Mouse (Mus musculus): ENCODE measurements around the gene Gng10. TPM values are rescaled to one million over a fixed set of nuclear protein-coding genes. Genes with fewer than 3 reads are reported as not detected.

Gene Gng10
- polyA plus RNA-seq (2015; fragmentation: Nextera tagmentation; extraction: Ambion mirVana): 38.4 TPM in 2 replicates

DNA sequence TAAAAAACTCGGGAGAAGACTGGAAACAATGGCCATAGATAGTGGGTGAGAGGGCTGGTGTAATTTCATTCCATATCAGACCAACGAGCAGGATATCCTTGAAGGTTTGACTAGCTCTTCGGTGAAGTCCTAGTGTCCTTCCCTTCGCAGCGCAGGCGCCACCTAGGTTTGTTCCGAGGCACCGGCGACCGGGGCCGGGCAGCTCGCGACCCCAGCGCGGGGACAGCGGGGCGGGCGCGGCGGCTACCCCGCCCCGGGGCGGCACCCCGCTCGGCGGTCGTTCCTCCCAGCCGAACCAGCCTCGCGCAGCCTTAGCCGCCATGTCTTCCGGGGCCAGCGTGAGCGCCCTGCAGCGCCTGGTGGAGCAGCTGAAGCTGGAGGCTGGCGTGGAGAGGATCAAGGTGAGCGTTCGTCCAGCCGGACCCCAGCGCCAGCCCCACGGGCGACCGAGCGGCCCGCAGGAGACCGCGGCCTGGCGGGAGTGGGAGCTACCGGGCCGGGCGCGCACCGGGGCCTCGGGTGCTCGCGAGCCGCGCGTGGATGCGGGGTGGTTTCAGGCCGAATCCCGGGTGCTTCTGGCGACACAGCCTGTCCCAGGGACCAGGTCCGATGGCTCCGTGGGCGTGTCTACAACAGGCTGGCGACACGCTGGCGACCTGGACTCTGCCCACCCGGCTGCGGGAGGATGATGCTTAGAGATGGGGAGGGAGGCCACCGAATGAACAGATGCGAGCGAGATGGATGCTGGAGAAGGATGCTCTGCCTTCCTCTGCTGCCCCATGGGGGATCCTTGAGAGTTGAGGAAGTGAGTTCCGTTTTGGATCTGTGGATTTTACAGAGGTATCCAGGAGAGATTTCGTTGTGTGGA is at the start of gene Gng10:
Gene Gng10 (plus strand): TSS at position 171 of the 868 bp plus-strand sequence.
- peak within 1 kb of the TSS; percentile 76 for H3K4me3 ChIP-seq (ENCODE audit: low read depth, low read length)
- peak within 1 kb of the TSS; percentile 76 for H3K9ac ChIP-seq (replicated peaks; ENCODE audit: low read depth)
- H3K4me2 ChIP-seq (replicated peaks; ENCODE audit: low read depth, low read length): peak within 1 kb of the TSS; percentile 87
- peak; percentile 93 for ATAC-seq
- H3K27ac ChIP-seq (ENCODE audit: low read length): peak within 1 kb of the TSS; percentile 32; the same call in 1 of the 2 replicates
- no peaks in the 10 kb centered on the region for H3K36me3 ChIP-seq (ENCODE audit: insufficient read depth, low read length)
- no peaks in the 10 kb centered on the region for H3K4me1 ChIP-seq (ENCODE audit: insufficient read depth, low read depth, low read length)
- DNase-seq (ENCODE audit: low spot score): peak; percentile 69
- WGBS: 11% methylated on average over 74 of the region's 76 CpGs
- H3K27me3 ChIP-seq (replicated peaks; ENCODE audit: insufficient read depth, low read length): no peaks in the 10 kb centered on the region
- no peak for TF ChIP-seq EP300 (IDR thresholded peaks at IDR 0.05)
- 0 out of 2 replicates have a peak, but pooled peaks have one; percentile 20 for TF ChIP-seq CTCF (IDR thresholded peaks at IDR 0.05)
- H3K9me3 ChIP-seq (ENCODE audit: low read length): no peaks in the 10 kb centered on the region

DNA sequence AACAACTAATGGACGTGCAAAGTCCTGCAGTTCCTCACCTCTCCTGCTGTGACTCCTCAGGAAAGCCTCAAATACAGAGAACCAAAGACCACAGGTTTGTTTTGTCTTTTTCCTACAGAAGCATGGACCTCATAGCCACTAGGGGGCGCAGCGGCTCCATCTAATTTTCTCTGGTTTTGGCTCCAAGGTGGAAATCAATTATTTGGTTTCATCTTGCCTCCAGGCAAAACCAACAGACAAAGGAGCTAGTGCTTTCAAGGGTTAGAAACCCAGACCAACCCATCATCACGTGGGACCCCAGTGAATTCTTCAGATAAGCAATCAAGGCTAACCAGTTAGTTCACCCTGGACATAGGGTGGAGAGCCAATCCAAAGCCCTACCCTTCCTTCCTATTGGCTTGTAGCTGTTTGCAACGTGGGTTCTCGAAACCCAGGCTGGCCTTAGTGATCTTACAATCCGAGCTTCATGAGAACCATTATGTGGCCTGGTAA is 49.7 kb upstream of the Gng10 start:
- H3K4me3 ChIP-seq (ENCODE audit: low read depth, low read length): no peak overlapping the region
- no peaks in the 10 kb centered on the region for H3K9me3 ChIP-seq (ENCODE audit: low read length)
- no peak overlapping the region for H3K9ac ChIP-seq (replicated peaks; ENCODE audit: low read depth)
- H3K36me3 ChIP-seq (ENCODE audit: insufficient read depth, low read length): no peaks in the 10 kb centered on the region
- H3K27me3 ChIP-seq (replicated peaks; ENCODE audit: insufficient read depth, low read length): no peaks in the 10 kb centered on the region
- TF ChIP-seq EP300 (IDR thresholded peaks at IDR 0.05): peak; percentile 25; the same call in 1 of the 2 replicates
- peak; percentile 88 for TF ChIP-seq CTCF (IDR thresholded peaks at IDR 0.05)
- ATAC-seq: peak; percentile 86
- no peaks in the 10 kb centered on the region for H3K4me1 ChIP-seq (ENCODE audit: insufficient read depth, low read depth, low read length)
- DNase-seq (ENCODE audit: low spot score): peak; percentile 86
- H3K27ac ChIP-seq (ENCODE audit: low read length): no peak overlapping the region
- WGBS: 9% methylated on average over 7 of the region's 7 CpGs
- peak overlapping the region; percentile 6; the same call in 1 of the 2 replicates for H3K4me2 ChIP-seq (replicated peaks; ENCODE audit: low read depth, low read length)

DNA sequence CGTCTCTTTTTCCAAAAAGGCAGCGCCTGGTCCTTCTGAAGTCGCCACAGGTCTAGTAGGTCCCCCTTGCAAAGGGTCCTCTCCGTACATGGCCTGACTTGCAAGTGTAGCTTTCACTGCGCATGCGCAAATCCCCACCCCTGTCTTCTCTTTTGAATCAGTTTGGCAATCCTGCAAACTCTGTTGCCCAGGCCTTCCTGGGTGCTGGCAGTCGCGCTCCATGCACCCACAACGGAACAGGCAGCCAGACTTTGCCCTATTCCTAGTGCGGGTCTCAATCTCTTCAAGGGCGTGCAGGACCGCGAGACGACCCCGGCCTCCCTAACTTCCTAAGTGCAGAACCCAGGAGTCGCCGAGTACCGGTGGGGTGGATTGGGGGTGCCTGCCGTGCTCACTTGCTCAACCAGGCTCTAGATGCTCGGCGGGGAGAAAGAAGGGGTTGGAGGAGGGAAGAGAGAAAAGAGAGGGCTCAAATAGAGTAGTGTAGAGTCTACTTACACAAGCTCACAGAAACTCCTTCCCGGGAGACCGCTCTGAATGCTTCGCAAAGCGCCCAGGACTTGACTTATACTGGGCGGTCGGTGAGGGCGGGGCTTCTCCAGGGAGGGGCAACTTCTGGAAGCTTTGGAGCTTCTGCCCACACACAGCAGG is 48.2 kb upstream of the Gng10 start, which contains the start of gene Ptgr1:
Gene Ptgr1 (minus strand): TSS at position 580 of the 651 bp plus-strand sequence.
- ATAC-seq (peak; percentile 67), DNase-seq (ENCODE audit: low spot score) (peak; percentile 86)
- Histone ChIP-seq H3K9ac (replicated peaks; ENCODE audit: low read depth) (0 out of 2 replicates have a peak within 1 kb of the TSS, but pooled peaks have one; percentile 24), H3K9me3 (ENCODE audit: low read length) (no peaks in the 10 kb centered on the region), H3K4me2 (replicated peaks; ENCODE audit: low read depth, low read length) (peak within 1 kb of the TSS; percentile 86), H3K27me3 (replicated peaks; ENCODE audit: insufficient read depth, low read length) (no peaks in the 10 kb centered on the region), H3K4me1 (ENCODE audit: insufficient read depth, low read depth, low read length) (no peaks in the 10 kb centered on the region), H3K36me3 (ENCODE audit: insufficient read depth, low read length) (no peaks in the 10 kb centered on the region), H3K27ac (ENCODE audit: low read length) (peak within 1 kb of the TSS; percentile 39), H3K4me3 (ENCODE audit: low read depth, low read length) (peak within 1 kb of the TSS; percentile 56)
- TF ChIP-seq EP300 (IDR thresholded peaks at IDR 0.05): no peak
- no peak for TF ChIP-seq CTCF (IDR thresholded peaks at IDR 0.05)
- WGBS: 3% methylated on average over 28 of the region's 28 CpGs

DNA sequence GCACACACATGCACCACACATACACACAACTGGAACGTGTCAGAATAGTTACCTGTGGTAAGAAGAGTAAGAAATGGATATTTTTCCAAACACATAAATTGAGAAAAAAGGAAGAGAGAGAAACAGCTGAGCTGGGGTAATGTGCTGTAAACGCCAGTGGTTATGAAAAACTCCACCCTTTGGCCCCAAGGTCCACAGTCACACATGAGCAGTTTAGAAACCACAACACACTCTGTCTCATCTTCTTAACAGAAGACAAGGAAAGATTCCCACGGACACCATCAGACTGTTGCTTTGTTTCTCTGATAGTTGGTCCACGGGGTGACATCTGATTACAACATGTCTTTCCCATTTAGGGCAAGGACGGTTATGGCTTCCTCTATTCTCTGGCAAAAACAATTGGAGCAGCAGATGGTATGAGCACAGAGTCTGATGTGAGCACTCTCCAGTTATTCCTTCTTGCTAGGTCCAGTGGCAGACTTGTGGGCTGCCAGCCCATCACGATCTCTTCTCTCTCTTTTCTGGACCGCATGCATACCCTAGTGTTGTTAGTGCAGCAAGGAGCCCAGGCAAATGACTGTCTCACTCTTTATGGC is 45.5 kb upstream of the Gng10 start:
- Histone ChIP-seq H3K27me3 (replicated peaks; ENCODE audit: insufficient read depth, low read length) (no peaks in the 10 kb centered on the region), H3K4me1 (ENCODE audit: insufficient read depth, low read depth, low read length) (no peaks in the 10 kb centered on the region), H3K4me2 (replicated peaks; ENCODE audit: low read depth, low read length) (no peak overlapping the region), H3K9ac (replicated peaks; ENCODE audit: low read depth) (no peak overlapping the region), H3K27ac (ENCODE audit: low read length) (no peak overlapping the region), H3K36me3 (ENCODE audit: insufficient read depth, low read length) (no peaks in the 10 kb centered on the region), H3K4me3 (ENCODE audit: low read depth, low read length) (no peak overlapping the region), H3K9me3 (ENCODE audit: low read length) (no peaks in the 10 kb centered on the region)
- no peak for TF ChIP-seq EP300 (IDR thresholded peaks at IDR 0.05)
- no peak for TF ChIP-seq CTCF (IDR thresholded peaks at IDR 0.05)
- WGBS: 72% methylated on average over 7 of the region's 7 CpGs
- ATAC-seq: no peak
- DNase-seq (ENCODE audit: low spot score): no peak

DNA sequence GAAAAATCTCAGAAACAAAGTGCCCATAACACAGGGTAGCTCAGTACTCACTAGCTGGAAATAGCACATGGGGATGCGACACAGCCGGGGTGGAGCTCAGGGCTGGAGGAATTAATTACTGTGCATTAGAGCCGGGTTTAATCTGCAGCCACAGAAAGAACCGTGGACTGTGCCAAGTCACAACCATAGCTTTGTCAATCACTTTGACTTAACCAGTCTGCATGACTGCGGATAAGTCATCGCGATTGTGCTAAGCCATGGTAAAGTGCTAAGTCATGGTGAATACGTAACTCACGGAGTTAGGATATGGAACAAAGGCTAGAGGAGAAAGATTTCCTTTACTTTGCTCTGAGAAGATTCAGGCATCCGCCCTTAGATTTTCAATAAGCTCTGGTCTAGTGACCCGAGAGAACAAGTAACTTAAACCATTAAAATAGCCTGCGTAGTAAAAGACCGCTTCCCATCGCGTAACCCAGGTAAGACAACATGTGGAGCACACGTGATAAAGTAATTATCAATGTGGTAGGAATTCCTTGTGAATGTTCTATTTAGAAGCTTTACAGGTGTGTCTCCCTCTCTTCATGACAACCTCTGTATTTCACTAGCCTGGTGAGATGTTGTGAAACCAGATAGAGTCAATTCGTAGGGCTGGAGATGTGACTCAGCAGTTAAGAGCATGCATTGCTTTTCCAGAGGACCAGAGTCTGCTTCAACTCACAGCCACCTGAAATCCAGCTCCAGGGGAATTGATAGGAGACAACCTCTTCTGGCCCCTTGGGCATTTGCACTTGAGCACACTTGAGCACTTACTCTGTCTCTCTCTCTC is 44.1 kb upstream of the Gng10 start:
- H3K27me3 ChIP-seq (replicated peaks; ENCODE audit: insufficient read depth, low read length): no peaks in the 10 kb centered on the region
- H3K4me3 ChIP-seq (ENCODE audit: low read depth, low read length): no peak overlapping the region
- DNase-seq (ENCODE audit: low spot score) (peak; percentile 59), ATAC-seq (no peak)
- no peak for TF ChIP-seq CTCF (IDR thresholded peaks at IDR 0.05)
- TF ChIP-seq EP300 (IDR thresholded peaks at IDR 0.05): no peak
- WGBS: 80% methylated on average over 17 of the region's 17 CpGs
- H3K4me2 ChIP-seq (replicated peaks; ENCODE audit: low read depth, low read length): no peak overlapping the region
- no peaks in the 10 kb centered on the region for H3K4me1 ChIP-seq (ENCODE audit: insufficient read depth, low read depth, low read length)
- no peaks in the 10 kb centered on the region for H3K9me3 ChIP-seq (ENCODE audit: low read length)
- no peak overlapping the region for H3K27ac ChIP-seq (ENCODE audit: low read length)
- H3K9ac ChIP-seq (replicated peaks; ENCODE audit: low read depth): no peak overlapping the region
- no peaks in the 10 kb centered on the region for H3K36me3 ChIP-seq (ENCODE audit: insufficient read depth, low read length)

All from lung, postnatal 0 days (tissue).